Mouse (Mus musculus) midbrain, embryonic 15.5 days (tissue): ENCODE results near the gene Bcl2a1b. TPM values are rescaled to one million over a fixed set of nuclear protein-coding genes. Genes with fewer than 3 reads are reported as not detected.
"Not testable (repeated sequence)": the region's sequence is repeated elsewhere in the genome, so short reads cannot be mapped to it uniquely, and the experiment has no call there.

Experiments
- ATAC-seq: fragments of 200-750 bp; cut with Nextera tagmentation; replicated peaks from 2 replicates; pipeline ENCODE4 v1.8.0; 2017; ENCODE audit warnings: moderate TSS enrichment
- H3K27ac ChIP-seq: fragments of 300-500 bp; sonication (generic); 2 replicates; pipeline ENCODE4 v1.5.1; 2015; ENCODE audit warnings: mild to moderate bottlenecking, inconsistent platforms
- H3K27me3 ChIP-seq: fragments of 300-500 bp; sonication (generic); replicated peaks from 2 replicates; pipeline ENCODE4 v1.6.1; 2015; ENCODE audit warnings: inconsistent platforms
- H3K36me3 ChIP-seq: fragments of 300-500 bp; sonication (generic); replicated peaks from 2 replicates; pipeline ENCODE4 v1.6.1; 2015; ENCODE audit warnings: inconsistent platforms
- H3K4me1 ChIP-seq: fragments of 300-500 bp; sonication (generic); 2 replicates; pipeline ENCODE4 v1.6.1; 2015; ENCODE audit warnings: inconsistent platforms
- H3K4me2 ChIP-seq: fragments of 300-500 bp; sonication (generic); 2 replicates; pipeline ENCODE4 v1.6.1; 2015; ENCODE audit warnings: inconsistent platforms, mild to moderate bottlenecking, moderate library complexity
- H3K4me3 ChIP-seq: fragments of 300-500 bp; sonication (generic); 2 replicates; pipeline ENCODE4 v1.5.1; 2015; ENCODE audit warnings: mild to moderate bottlenecking, inconsistent platforms
- H3K9ac ChIP-seq: fragments of 300-500 bp; sonication (generic); 2 replicates; pipeline ENCODE4 v1.6.1; 2015; ENCODE audit warnings: mild to moderate bottlenecking, inconsistent platforms
- H3K9me3 ChIP-seq: fragments of 300-500 bp; sonication (generic); 2 replicates; pipeline ENCODE4 v1.6.1; 2016; ENCODE audit warnings: inconsistent platforms
- WGBS: fragments of 180-500 bp; shearing (Covaris S2); methylation state at CpG from one replicate; pipeline ENCODE4 v1.1.7; 2015; ENCODE audit warnings: mixed read lengths; 5-methylcytosine and 5-hydroxymethylcytosine counted together
- polyA plus RNA-seq: library from polyadenylated mRNA; unstranded; fragments of >200 nt; fragmentation: Nextera tagmentation; extraction: Ambion mirVana; gene quantifications from 2 replicates; pipeline ENCODE4 v1.2.1, GENCODE M21; 2015

Bcl2a1b gene
- 0.40 and 1.1 TPM in 2 replicates for polyA plus RNA-seq

DNA sequence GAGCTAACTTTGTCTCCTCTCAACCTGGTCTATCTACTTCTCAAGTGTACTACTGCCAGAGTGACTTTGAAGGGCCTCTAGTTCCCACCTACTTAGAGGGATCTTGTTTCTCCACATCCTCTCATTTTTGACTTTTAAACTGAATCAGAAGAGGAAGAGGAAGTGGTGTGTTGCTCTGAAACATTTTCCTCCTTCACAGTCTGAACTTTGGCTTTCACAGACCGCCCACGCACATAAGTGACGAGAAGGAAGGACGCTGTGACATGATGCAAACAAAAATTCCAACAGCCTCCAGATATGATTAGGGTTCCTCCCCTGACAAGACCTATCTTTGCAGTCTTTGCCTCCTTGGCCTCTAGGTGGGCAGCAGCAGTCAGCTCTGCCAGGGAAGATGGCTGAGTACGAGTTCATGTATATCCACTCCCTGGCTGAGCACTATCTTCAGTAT is at the start of gene Bcl2a1b, which contains the start of gene Gm29094:
Bcl2a1b (plus strand) TSS at position 241 of the 448 bp plus-strand sequence.
Gm29094 (plus strand) TSS at position 411 of the 448 bp plus-strand sequence.
- H3K4me3 ChIP-seq, H3K27ac ChIP-seq, H3K9ac ChIP-seq, H3K36me3 ChIP-seq, H3K9me3 ChIP-seq, H3K4me1 ChIP-seq, ATAC-seq, H3K27me3 ChIP-seq, H3K4me2 ChIP-seq: not testable (repeated sequence)
- 94% methylated on average over 5 of the region's 5 CpGs for WGBS

- H3K4me3 ChIP-seq, H3K27me3 ChIP-seq, ATAC-seq, H3K4me2 ChIP-seq, H3K27ac ChIP-seq, H3K4me1 ChIP-seq, H3K9me3 ChIP-seq, H3K9ac ChIP-seq, H3K36me3 ChIP-seq: not testable (repeated sequence)
Observed at GRCm38 (mm10) chr9:89172539-89172938, 26.5 kb upstream of the Bcl2a1b start.

DNA sequence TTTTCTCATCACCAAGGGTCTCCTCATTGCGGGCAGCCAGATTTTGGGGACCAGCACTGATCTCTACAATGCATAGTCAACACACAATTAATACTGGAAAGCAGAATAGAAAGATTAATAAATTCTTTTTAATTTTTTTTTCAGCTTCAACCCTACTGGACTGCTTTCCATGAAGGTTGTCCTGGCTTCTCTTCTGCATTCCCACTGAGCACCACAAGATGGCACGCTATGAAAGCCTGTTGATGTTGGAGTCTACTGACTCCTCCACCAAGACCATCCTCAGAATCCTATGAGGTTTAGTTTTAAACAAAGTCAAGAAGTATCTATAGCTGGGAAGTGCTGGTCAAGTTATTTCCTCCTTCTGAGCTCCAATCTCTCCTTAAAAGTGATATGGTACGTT is 20.2 kb upstream of the Bcl2a1b start:
- H3K4me2 ChIP-seq, H3K4me1 ChIP-seq, H3K36me3 ChIP-seq, H3K27ac ChIP-seq, H3K4me3 ChIP-seq, H3K27me3 ChIP-seq, H3K9me3 ChIP-seq, ATAC-seq, H3K9ac ChIP-seq: not testable (repeated sequence)
- 35% methylated on average over 3 of the region's 3 CpGs for WGBS

- H3K27me3 ChIP-seq, H3K9ac ChIP-seq, H3K4me2 ChIP-seq, H3K36me3 ChIP-seq, H3K4me1 ChIP-seq, H3K27ac ChIP-seq, H3K9me3 ChIP-seq, H3K4me3 ChIP-seq, ATAC-seq: not testable (repeated sequence)
- WGBS: 82% methylated on average over 4 of the region's 4 CpGs
Observed at GRCm38 (mm10) chr9:89179469-89179868, 19.5 kb upstream of the Bcl2a1b start.

GRCm38 (mm10) chr9:89187006-89187405 is 12.0 kb upstream of the Bcl2a1b start:
- not testable (repeated sequence) for H3K27me3 ChIP-seq, H3K4me1 ChIP-seq, H3K9me3 ChIP-seq, ATAC-seq, H3K36me3 ChIP-seq, H3K27ac ChIP-seq, H3K9ac ChIP-seq, H3K4me2 ChIP-seq, H3K4me3 ChIP-seq
- WGBS: 81% methylated on average over 15 of the region's 15 CpGs

DNA sequence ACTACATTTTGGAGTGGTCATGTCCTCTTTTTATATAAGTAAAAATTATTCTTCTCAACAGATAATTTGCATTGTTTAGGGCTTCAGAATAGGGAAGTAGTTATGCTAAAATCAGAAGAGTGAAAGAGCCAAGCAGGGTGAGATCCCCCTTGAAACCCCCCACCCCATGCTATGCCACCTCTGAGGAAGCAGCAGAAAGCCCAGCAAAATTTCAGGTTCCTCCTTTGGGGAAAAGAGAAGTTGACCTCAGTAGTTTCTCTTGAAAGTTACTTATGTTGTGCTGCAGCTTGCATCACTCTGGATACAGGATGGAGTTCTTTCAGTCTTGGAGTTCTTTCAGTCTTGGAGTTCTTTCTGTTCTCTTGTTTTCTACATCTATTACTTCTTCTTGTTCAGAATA is 3.5 kb upstream of the Bcl2a1b start:
- not testable (repeated sequence) for H3K27ac ChIP-seq, H3K4me2 ChIP-seq, ATAC-seq, H3K9ac ChIP-seq, H3K4me1 ChIP-seq, H3K36me3 ChIP-seq, H3K4me3 ChIP-seq, H3K27me3 ChIP-seq, H3K9me3 ChIP-seq

DNA sequence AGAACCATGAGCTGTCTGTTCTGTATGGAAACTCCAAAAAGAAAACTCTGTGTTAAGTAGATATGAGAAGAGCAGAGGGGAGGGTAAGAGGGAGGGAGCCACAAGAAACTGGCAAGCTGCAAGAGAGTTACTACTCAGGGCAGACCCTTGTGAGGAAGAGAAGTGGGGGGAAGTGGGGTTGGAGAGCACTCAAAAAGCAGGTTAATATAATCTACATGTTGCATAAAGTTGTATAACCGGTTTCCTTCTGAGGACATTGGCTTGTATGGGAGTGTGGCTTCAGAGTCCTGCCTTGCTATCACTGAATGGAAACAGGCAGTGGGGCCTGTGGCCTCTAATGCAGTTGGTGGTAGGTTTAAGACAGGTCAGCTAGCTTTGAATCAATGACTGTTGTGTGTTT is 1.5 kb upstream of the Bcl2a1b start:
- H3K36me3 ChIP-seq, H3K4me1 ChIP-seq, H3K4me3 ChIP-seq, H3K27me3 ChIP-seq, H3K9ac ChIP-seq, H3K9me3 ChIP-seq, H3K4me2 ChIP-seq, H3K27ac ChIP-seq, ATAC-seq: not testable (repeated sequence)
- WGBS: 79% methylated on average over 1 of the region's 1 CpGs

DNA sequence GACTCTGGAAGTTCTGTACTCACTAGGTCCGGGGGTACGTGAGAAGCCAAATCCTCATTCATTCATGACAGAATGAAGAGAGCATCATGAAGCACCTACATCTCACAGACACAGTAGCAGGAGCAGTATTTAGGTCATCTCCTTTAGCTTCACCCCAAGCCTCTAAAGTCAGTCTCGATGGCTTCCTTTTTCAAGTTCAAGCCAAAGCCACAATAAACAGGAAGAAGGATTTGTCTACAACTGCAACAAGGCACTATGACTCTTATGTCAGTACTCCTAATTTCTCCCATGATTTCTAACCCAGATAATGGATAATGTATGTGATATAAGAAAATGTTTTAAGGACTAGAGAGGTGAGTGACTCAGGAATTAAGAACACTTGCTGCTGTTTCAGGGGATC is 660 bp upstream of the Bcl2a1b start:
- not testable (repeated sequence) for H3K36me3 ChIP-seq, ATAC-seq, H3K4me2 ChIP-seq, H3K4me3 ChIP-seq, H3K9ac ChIP-seq, H3K27ac ChIP-seq, H3K9me3 ChIP-seq, H3K4me1 ChIP-seq, H3K27me3 ChIP-seq
- WGBS: 88% methylated on average over 3 of the region's 3 CpGs

DNA sequence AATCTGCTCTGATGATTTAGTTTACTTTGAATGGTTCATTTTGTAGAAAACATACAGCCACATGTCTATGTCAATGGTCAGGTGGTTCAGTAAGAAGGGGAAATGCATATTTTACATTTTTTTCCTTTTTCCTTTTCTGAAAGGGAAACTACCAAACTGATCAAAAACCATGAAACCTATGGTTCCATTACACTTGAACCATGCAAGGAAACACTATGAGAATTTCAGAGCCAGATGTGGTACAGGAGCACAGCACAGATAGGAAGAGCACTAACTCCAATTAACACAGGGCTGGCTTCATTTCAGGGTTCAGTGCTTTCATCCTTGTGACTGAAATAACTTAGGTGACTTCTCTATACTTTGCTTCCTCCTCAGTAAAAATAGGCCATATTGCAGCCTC is 3.2 kb downstream of the Bcl2a1b start:
- not testable (repeated sequence) for H3K9ac ChIP-seq, H3K36me3 ChIP-seq, H3K4me1 ChIP-seq, H3K27ac ChIP-seq, H3K9me3 ChIP-seq, ATAC-seq, H3K4me3 ChIP-seq, H3K27me3 ChIP-seq, H3K4me2 ChIP-seq

- H3K9me3 ChIP-seq, H3K27me3 ChIP-seq, H3K4me3 ChIP-seq, H3K4me2 ChIP-seq, H3K9ac ChIP-seq, H3K27ac ChIP-seq, H3K36me3 ChIP-seq, ATAC-seq, H3K4me1 ChIP-seq: not testable (repeated sequence)
- WGBS: 74% methylated on average over 1 of the region's 1 CpGs
Observed at GRCm38 (mm10) chr9:89208939-89209338, 9.9 kb downstream of the Bcl2a1b start.

- 26% methylated on average over 9 of the region's 12 CpGs for WGBS
Observed at GRCm38 (mm10) chr9:89210353-89211064, 11.5 kb downstream of the Bcl2a1b start, which contains the start of gene Mthfs. Gene Mthfs, plus strand, starts transcription at chr9:89210676.

DNA sequence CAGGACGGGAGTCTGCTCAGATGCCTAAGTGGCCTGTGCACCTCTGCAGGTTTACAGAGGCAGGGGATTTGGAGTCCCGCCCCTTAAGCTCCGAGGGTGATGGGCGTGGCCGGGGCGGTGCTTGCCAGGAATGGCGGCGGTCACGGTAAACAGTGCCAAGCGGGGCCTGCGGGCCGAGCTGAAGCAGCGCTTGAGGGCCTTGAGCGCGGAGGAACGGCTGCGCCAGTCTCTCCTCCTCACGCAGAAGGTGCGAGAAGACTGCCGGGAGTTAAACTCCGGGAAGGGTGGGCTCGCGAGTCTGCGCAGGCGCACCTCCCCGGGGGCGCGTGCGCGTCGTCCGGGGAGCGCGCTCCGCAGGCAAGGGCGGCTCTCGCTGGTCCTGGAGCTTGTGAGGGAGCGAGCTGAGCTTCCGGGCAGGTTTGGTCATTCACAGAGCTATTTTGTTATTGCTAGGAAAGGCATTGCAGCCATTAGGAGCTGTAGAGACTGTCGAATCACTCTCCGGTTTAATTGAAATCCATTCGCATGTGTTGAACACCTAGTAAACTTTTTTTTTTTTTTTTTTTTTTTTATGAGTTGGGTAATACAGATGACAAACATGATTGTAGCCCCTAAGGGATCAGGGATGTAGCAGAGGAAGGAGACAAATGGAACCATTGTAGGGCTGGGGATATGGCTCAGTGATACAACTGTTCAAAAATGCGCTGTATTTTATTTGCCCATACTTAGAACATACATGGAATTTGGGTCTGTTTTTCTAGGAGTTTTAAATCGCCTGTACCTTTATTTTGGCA is 12.3 kb downstream of the Bcl2a1b start:
- H3K27me3 ChIP-seq, H3K9me3 ChIP-seq, H3K36me3 ChIP-seq, H3K9ac ChIP-seq, H3K4me1 ChIP-seq: not testable (repeated sequence)
- Histone ChIP-seq H3K27ac (peak overlapping the region; percentile 65; the same call in 1 of the 2 replicates), H3K4me2 (peak overlapping the region; percentile 41), H3K4me3 (peak overlapping the region; percentile 30)
- ATAC-seq: peak; percentile 97
- WGBS: 17% methylated on average over 5 of the region's 44 CpGs

More at GRCm38 (mm10) chr9:89210353-89211064, 11.5 kb downstream of the Bcl2a1b start, which contains the start of gene Mthfs:
- not testable (repeated sequence) for H3K27me3 ChIP-seq, H3K4me1 ChIP-seq, H3K36me3 ChIP-seq, H3K9me3 ChIP-seq
- peak; percentile 89 for ATAC-seq
- Histone ChIP-seq H3K27ac (peak within 1 kb of the TSS; percentile 83), H3K4me2 (peak within 1 kb of the TSS; percentile 50), H3K9ac (peak within 1 kb of the TSS; percentile 32; the same call in 1 of the 2 replicates), H3K4me3 (peak within 1 kb of the TSS; percentile 32)

GRCm38 (mm10) chr9:89212428-89212827 is 13.4 kb downstream of the Bcl2a1b start:
- H3K4me3 ChIP-seq, H3K4me2 ChIP-seq, H3K27me3 ChIP-seq, H3K4me1 ChIP-seq, H3K27ac ChIP-seq, H3K9me3 ChIP-seq, H3K36me3 ChIP-seq, ATAC-seq, H3K9ac ChIP-seq: not testable (repeated sequence)
- 21% methylated on average over 1 of the region's 1 CpGs for WGBS
